Mouse (Mus musculus) thymus, adult 2 months (tissue): ENCODE results near the gene Msl1. TPM values are rescaled to one million over a fixed set of nuclear protein-coding genes. Genes with fewer than 3 reads are reported as not detected.
A peak's percentile ranks its signal among the peaks of the same experiment; 100 is the strongest.

Source experiments
- DNase-seq: peaks from one replicate; pipeline ENCODE4 v3.0.0; 2021
- H3K27ac ChIP-seq: fragments of 200-500 bp; 2 replicates; pipeline ENCODE4 v1.5.1; 2012; ENCODE audit warnings: low read length, control low read depth; ENCODE audit not compliant: control insufficient read depth, insufficient read depth
- H3K27me3 ChIP-seq: fragments of 200-500 bp; 2 replicates; pipeline ENCODE4 v1.6.1; 2012; ENCODE audit warnings: mild to moderate bottlenecking, low read length, moderate library complexity, mixed read lengths; ENCODE audit not compliant: control insufficient read depth, insufficient read depth
- H3K36me3 ChIP-seq: fragments of 200-500 bp; 2 replicates; pipeline ENCODE4 v1.6.1; 2012; ENCODE audit warnings: mild to moderate bottlenecking, low read length, moderate library complexity; ENCODE audit not compliant: control insufficient read depth, insufficient read depth
- H3K4me1 ChIP-seq: fragments of 200-500 bp; replicated peaks from 2 replicates; pipeline ENCODE4 v1.6.1; 2012; ENCODE audit warnings: low read length; ENCODE audit not compliant: control insufficient read depth, insufficient read depth
- H3K4me3 ChIP-seq: fragments of 200-500 bp; 2 replicates; pipeline ENCODE4 v1.5.1; 2012; ENCODE audit warnings: mild to moderate bottlenecking, low read length, control low read depth, moderate library complexity; ENCODE audit not compliant: control insufficient read depth, insufficient read depth
- CTCF ChIP-seq: fragments of 200-500 bp; IDR thresholded peaks from 2 replicates; pipeline ENCODE4 v1.5.1; 2012; ENCODE audit warnings: mild to moderate bottlenecking, control low read depth, low read length, moderate library complexity, borderline replicate concordance; ENCODE audit not compliant: control insufficient read depth, poor library complexity, insufficient read depth; ENCODE audit errors: extremely low read depth
- POLR2A ChIP-seq: fragments of 200-500 bp; IDR thresholded peaks from 2 replicates; pipeline ENCODE4 v1.6.1; 2012; ENCODE audit warnings: mild to moderate bottlenecking, low read length, control low read depth, moderate library complexity; ENCODE audit not compliant: control insufficient read depth, poor library complexity, insufficient read depth; ENCODE audit errors: extremely low read depth
- WGBS: fragments of 180-500 bp; shearing (Covaris S2); methylation state at CpG from one replicate; pipeline ENCODE4 v1.1.7; 2018; 5-methylcytosine and 5-hydroxymethylcytosine counted together
- polyA plus RNA-seq: library from polyadenylated mRNA; depleted of rRNA; stranded (reverse); fragments of >200 nt; gene quantifications from 2 replicates; pipeline ENCODE4 v1.2.3, GENCODE M21; 2012

Msl1 gene
- polyA plus RNA-seq, 1 experiment = 50.3 TPM

GRCm38 (mm10) chr11:98785772-98786281 is 9.5 kb upstream of the Msl1 start:
- peak; percentile 46; the same call in 1 of the 2 replicates for TF ChIP-seq CTCF
- TF ChIP-seq POLR2A = no peak
- H3K4me1 ChIP-seq = peaks cover 40% of the 10 kb centered on the region
- no peaks in the 10 kb centered on the region for H3K27me3 ChIP-seq
- H3K27ac ChIP-seq = peak overlapping the region; percentile 6; the same call in 1 of the 2 replicates
- H3K4me3 ChIP-seq = peak overlapping the region; percentile 1; the same call in 1 of the 2 replicates
- no peaks in the 10 kb centered on the region for H3K36me3 ChIP-seq
- WGBS = 3% methylated on average over 12 of the region's 12 CpGs
- peak; percentile 81 for DNase-seq

GRCm38 (mm10) chr11:98786359-98787214 is 8.7 kb upstream of the Msl1 start:
- under 1% methylated on average over 15 of the region's 15 CpGs for WGBS
- Histone ChIP-seq H3K36me3 (no peaks in the 10 kb centered on the region), H3K27ac (peak overlapping the region; percentile 3; the same call in 1 of the 2 replicates), H3K4me3 (peak overlapping the region; percentile 1; the same call in 1 of the 2 replicates), H3K4me1 (peaks cover 40% of the 10 kb centered on the region), H3K27me3 (no peaks in the 10 kb centered on the region)
- DNase-seq = peak; percentile 95
- TF ChIP-seq POLR2A = no peak
- peak; percentile 78; the same call in 1 of the 2 replicates for TF ChIP-seq CTCF

GRCm38 (mm10) chr11:98787229-98787628 is 8.1 kb upstream of the Msl1 start:
- Histone ChIP-seq H3K27ac (no peak overlapping the region), H3K36me3 (no peaks in the 10 kb centered on the region), H3K27me3 (no peaks in the 10 kb centered on the region), H3K4me1 (peaks cover 38% of the 10 kb centered on the region), H3K4me3 (no peak overlapping the region)
- DNase-seq = no peak
- WGBS = 50% methylated on average over 7 of the region's 7 CpGs
- no peak for TF ChIP-seq POLR2A
- no peak; the same call in 1 of the 2 replicates for TF ChIP-seq CTCF

GRCm38 (mm10) chr11:98787691-98788090 is 7.6 kb upstream of the Msl1 start:
- no peaks in the 10 kb centered on the region for H3K36me3 ChIP-seq
- H3K4me1 ChIP-seq = peaks cover 34% of the 10 kb centered on the region
- 96% methylated on average over 1 of the region's 1 CpGs for WGBS
- no peaks in the 10 kb centered on the region for H3K27me3 ChIP-seq
- H3K27ac ChIP-seq = no peak overlapping the region
- TF ChIP-seq POLR2A = no peak
- no peak for TF ChIP-seq CTCF
- no peak for DNase-seq
- H3K4me3 ChIP-seq = no peak overlapping the region

GRCm38 (mm10) chr11:98788139-98788538 is 7.2 kb upstream of the Msl1 start:
- 95% methylated on average over 5 of the region's 5 CpGs for WGBS
- DNase-seq = no peak
- peaks cover 29% of the 10 kb centered on the region for H3K4me1 ChIP-seq
- H3K4me3 ChIP-seq = no peak overlapping the region
- no peaks in the 10 kb centered on the region for H3K36me3 ChIP-seq
- no peaks in the 10 kb centered on the region for H3K27me3 ChIP-seq
- TF ChIP-seq POLR2A (no peak), CTCF (no peak)
- H3K27ac ChIP-seq = no peak overlapping the region

- Histone ChIP-seq H3K4me3 (peak overlapping the region; percentile 49), H3K36me3 (no peaks in the 10 kb centered on the region), H3K4me1 (peaks cover 24% of the 10 kb centered on the region), H3K27ac (peak overlapping the region; percentile 61; the same call in 1 of the 2 replicates), H3K27me3 (no peaks in the 10 kb centered on the region)
- DNase-seq = peak; percentile 93
- 5% methylated on average over 18 of the region's 18 CpGs for WGBS
- TF ChIP-seq CTCF (peak; percentile 68; the same call in 1 of the 2 replicates), POLR2A (no peak)
Observed at GRCm38 (mm10) chr11:98788550-98789218, 6.6 kb upstream of the Msl1 start.
